7 mouse cellular contexts compared by ENCODE assay signal in the genomic region with DNA sequence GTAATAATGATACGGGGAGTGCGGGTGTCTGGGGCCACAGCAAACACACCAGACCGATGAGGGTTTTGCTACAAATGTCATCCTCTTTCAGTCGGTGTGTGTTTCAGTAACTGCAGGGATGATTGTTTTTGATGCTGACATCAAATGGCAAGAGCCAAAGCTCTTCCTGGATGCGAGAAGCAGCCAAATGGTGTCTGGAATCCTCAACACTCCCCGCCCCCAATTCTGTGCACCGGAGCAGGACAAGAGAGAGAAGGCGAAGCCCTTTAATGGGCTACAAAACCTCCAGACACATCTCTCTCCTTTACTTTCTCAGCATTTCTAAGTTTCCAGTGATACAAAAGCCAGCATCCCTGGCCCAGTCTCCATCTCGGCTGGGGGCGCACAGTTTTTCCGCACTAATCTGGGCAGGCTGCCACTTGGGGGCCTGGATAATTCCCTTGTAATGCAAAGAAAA.
DNase-seq lines count a peak whose midpoint lies in the region; ATAC-seq and TF ChIP-seq lines count a peak whose summit lies in the region.

No protein-coding gene starts in this region.

- WGBS in embryonic facial prominence, embryonic 14.5 days = 11% methylated on average over 10 of the region's 11 CpGs
- WGBS in limb, embryonic 10.5 days = 6% methylated on average over 11 of the region's 11 CpGs

- DNase-seq in left cerebral cortex, postnatal 4 days = peak; percentile 24
- DNase-seq in left cerebral cortex, postnatal 10 days (ENCODE audit: extremely low spot score in 1 of 2, low spot score in 2 of 2) = no peak
- peak; percentile 26 for DNase-seq in embryonic facial prominence, embryonic 14.5 days (ENCODE audit: low spot score)
- peak; percentile 35 for DNase-seq in limb, embryonic 10.5 days (ENCODE audit: low spot score)
- peak; percentile 29 for DNase-seq in retina, postnatal 1 day
- DNase-seq in left cerebral cortex, adult 2 months (ENCODE audit: extremely low spot score in 1 of 2, low spot score in 2 of 2) = no peak
- no peak for DNase-seq in adrenal gland, postnatal 14 days

- no peaks in the 10 kb centered on the region; the same call in 1 of the 2 replicates for H3K27me3 ChIP-seq in embryonic facial prominence, embryonic 14.5 days (replicated peaks; ENCODE audit: control insufficient read depth, insufficient read depth, low read length)
- H3K27me3 ChIP-seq in limb, embryonic 10.5 days (ENCODE audit: low read depth, poor library complexity, severe bottlenecking) = peaks cover 6% of the 10 kb centered on the region; the same call in 1 of the 2 replicates

- TF ChIP-seq CTCF in left cerebral cortex, adult 2 months (IDR thresholded peaks at IDR 0.05) = no peak

- H3K36me3 ChIP-seq in embryonic facial prominence, embryonic 14.5 days (ENCODE audit: control insufficient read depth, insufficient read depth, low read length) = no peaks in the 10 kb centered on the region
- H3K36me3 ChIP-seq in limb, embryonic 10.5 days = no peaks in the 10 kb centered on the region

- no peak for ATAC-seq in embryonic facial prominence, embryonic 14.5 days (ENCODE audit: low read depth)

- intact Hi-C loops in left cerebral cortex, postnatal 4 days (cut with DNase I) = no loop called here
- intact Hi-C loops in left cerebral cortex, postnatal 10 days (cut with DNase I) = no loop called here
- intact Hi-C loops in left cerebral cortex, adult 2 months (cut with DNase I) = no loop called here

- 0 out of 2 replicates have a peak, but pooled peaks cover 5% of the 10 kb centered on the region for H3K4me1 ChIP-seq in embryonic facial prominence, embryonic 14.5 days (ENCODE audit: control insufficient read depth, insufficient read depth, low read length)
- peaks cover 19% of the 10 kb centered on the region for H3K4me1 ChIP-seq in limb, embryonic 10.5 days

- H3K4me3 ChIP-seq in embryonic facial prominence, embryonic 14.5 days (ENCODE audit: low read depth, low read length) = no peak overlapping the region
- H3K4me3 ChIP-seq in limb, embryonic 10.5 days = peak overlapping the region; percentile 2; the same call in 1 of the 2 replicates
- H3K4me3 ChIP-seq in left cerebral cortex, adult 2 months = no peak overlapping the region

- H3K9ac ChIP-seq in embryonic facial prominence, embryonic 14.5 days (ENCODE audit: low read depth, low read length) = no peak overlapping the region

- no peak overlapping the region for H3K27ac ChIP-seq in embryonic facial prominence, embryonic 14.5 days (replicated peaks; ENCODE audit: low read depth, low read length)
- H3K27ac ChIP-seq in limb, embryonic 10.5 days = 0 out of 2 replicates have a peak overlapping the region, but pooled peaks have one; percentile 30
- no peak overlapping the region for H3K27ac ChIP-seq in left cerebral cortex, adult 2 months

- H3K9me3 ChIP-seq in embryonic facial prominence, embryonic 14.5 days (ENCODE audit: control insufficient read depth, low read length) = 0 out of 2 replicates have a peak, but pooled peaks cover 5% of the 10 kb centered on the region
- no peaks in the 10 kb centered on the region for H3K9me3 ChIP-seq in limb, embryonic 10.5 days (replicated peaks)

- H3K4me2 ChIP-seq in embryonic facial prominence, embryonic 14.5 days (ENCODE audit: low read depth, low read length) = peak overlapping the region; percentile 21

Comparison
In these comparisons a context has a peak if more than half of its experiments do, and no peak if none do; other contexts are left out.
1. DNase-seq: peak in left cerebral cortex, postnatal 4 days (single experiment), embryonic facial prominence, embryonic 14.5 days (single experiment), limb, embryonic 10.5 days (single experiment) and retina, postnatal 1 day (single experiment); none in left cerebral cortex, postnatal 10 days (0 of 2), left cerebral cortex, adult 2 months (0 of 2) and adrenal gland, postnatal 14 days (single experiment).